Mouse (Mus musculus) stomach, postnatal 0 days (tissue): ENCODE results near the gene Olfr298. TPM values are rescaled to one million over a fixed set of nuclear protein-coding genes. Genes with fewer than 3 reads are reported as not detected.

Experiments
- ATAC-seq: fragments of 200-750 bp; cut with Nextera tagmentation; 2 replicates; pipeline ENCODE4 v1.8.0; 2017; ENCODE audit not compliant: low FRiP score, low TSS enrichment
- DNase-seq: peaks from one replicate; pipeline ENCODE4 v3.0.0-alpha.2; 2016; ENCODE audit warnings: low spot score
- H3K27ac ChIP-seq: fragments of 300-500 bp; sonication (generic); replicated peaks from 2 replicates; pipeline ENCODE4 v1.5.1; 2014; ENCODE audit warnings: mild to moderate bottlenecking, control low read depth
- H3K27me3 ChIP-seq: fragments of 300-500 bp; sonication (generic); 2 replicates; pipeline ENCODE4 v1.6.1; 2014; ENCODE audit warnings: low read length; ENCODE audit not compliant: control insufficient read depth, insufficient read depth
- H3K36me3 ChIP-seq: fragments of 300-500 bp; sonication (generic); 2 replicates; pipeline ENCODE4 v1.6.1; 2014; ENCODE audit warnings: low read length, mixed read lengths; ENCODE audit not compliant: control insufficient read depth, insufficient read depth
- H3K4me1 ChIP-seq: fragments of 300-500 bp; sonication (generic); replicated peaks from 2 replicates; pipeline ENCODE4 v1.6.1; 2014; ENCODE audit warnings: antibody characterized with exemption; ENCODE audit not compliant: control insufficient read depth, insufficient read depth
- H3K4me2 ChIP-seq: fragments of 300-500 bp; sonication (generic); replicated peaks from 2 replicates; pipeline ENCODE4 v1.6.1; 2014; ENCODE audit warnings: low read depth, mild to moderate bottlenecking, control low read depth, moderate library complexity
- H3K4me3 ChIP-seq: fragments of 300-500 bp; sonication (generic); 2 replicates; pipeline ENCODE4 v1.5.1; 2014; ENCODE audit warnings: low read depth, low read length, control low read depth
- H3K9ac ChIP-seq: fragments of 300-500 bp; sonication (generic); 2 replicates; pipeline ENCODE4 v1.6.1; 2014; ENCODE audit warnings: mild to moderate bottlenecking, low read length, control low read depth, mixed read lengths
- H3K9me3 ChIP-seq: fragments of 300-500 bp; sonication (generic); 2 replicates; pipeline ENCODE4 v1.6.1; 2016; ENCODE audit warnings: low read length; ENCODE audit not compliant: control insufficient read depth
- CTCF ChIP-seq: IDR thresholded peaks from 2 replicates; pipeline ENCODE4 v1.5.1; 2016; ENCODE audit warnings: antibody characterized with exemption, low read depth, mild to moderate bottlenecking, moderate library complexity
- EP300 ChIP-seq: optimal IDR thresholded peaks from 2 replicates; pipeline ENCODE3; 2016; ENCODE audit warnings: antibody characterized with exemption
- WGBS: fragments of 180-500 bp; shearing (Covaris S2); extraction: QIAGEN DNeasy Blood & Tissue Kit; methylation state at CpG from one replicate; pipeline ENCODE4 v1.1.7; 2014; 5-methylcytosine and 5-hydroxymethylcytosine counted together
- polyA plus RNA-seq: library from polyadenylated mRNA; unstranded; fragments of >200 nt; fragmentation: Nextera tagmentation; extraction: Ambion mirVana; gene quantifications from 2 replicates; pipeline ENCODE4 v1.2.1, GENCODE M21; 2015

The Olfr298 gene
- not detected in 2 replicates for polyA plus RNA-seq

DNA sequence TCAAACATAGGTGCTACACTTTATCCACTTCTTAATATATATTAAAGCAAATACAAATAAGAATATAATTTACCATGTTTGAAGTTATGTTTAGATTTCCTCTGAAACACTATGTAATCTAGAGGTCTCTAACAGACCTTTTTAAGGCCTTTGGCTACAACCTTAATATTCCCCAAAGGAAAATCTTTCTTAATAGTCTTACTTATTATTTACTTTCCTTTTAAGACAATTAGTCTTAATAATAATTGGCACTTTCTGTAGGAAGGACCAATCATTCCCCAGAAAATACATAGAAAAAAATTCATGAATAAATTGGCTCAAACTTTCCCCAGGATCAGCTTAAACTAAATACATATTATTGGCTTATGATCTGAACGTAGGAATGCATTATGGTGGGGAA is at the start of gene Olfr298:
Olfr298 (minus strand) TSS at position 101 of the 400 bp plus-strand sequence.
- no peak within 1 kb of the TSS for H3K4me3 ChIP-seq
- H3K27me3 ChIP-seq = no peaks in the 10 kb centered on the region
- no peak within 1 kb of the TSS for H3K9ac ChIP-seq
- no peak for ATAC-seq
- H3K36me3 ChIP-seq = no peaks in the 10 kb centered on the region
- WGBS = 78% methylated on average over 1 of the region's 1 CpGs
- no peak within 1 kb of the TSS for H3K4me2 ChIP-seq
- H3K27ac ChIP-seq = no peak within 1 kb of the TSS
- no peak for TF ChIP-seq EP300
- no peak for TF ChIP-seq CTCF
- no peaks in the 10 kb centered on the region for H3K4me1 ChIP-seq
- no peak for DNase-seq
- no peaks in the 10 kb centered on the region; the same call in 1 of the 2 replicates for H3K9me3 ChIP-seq

DNA sequence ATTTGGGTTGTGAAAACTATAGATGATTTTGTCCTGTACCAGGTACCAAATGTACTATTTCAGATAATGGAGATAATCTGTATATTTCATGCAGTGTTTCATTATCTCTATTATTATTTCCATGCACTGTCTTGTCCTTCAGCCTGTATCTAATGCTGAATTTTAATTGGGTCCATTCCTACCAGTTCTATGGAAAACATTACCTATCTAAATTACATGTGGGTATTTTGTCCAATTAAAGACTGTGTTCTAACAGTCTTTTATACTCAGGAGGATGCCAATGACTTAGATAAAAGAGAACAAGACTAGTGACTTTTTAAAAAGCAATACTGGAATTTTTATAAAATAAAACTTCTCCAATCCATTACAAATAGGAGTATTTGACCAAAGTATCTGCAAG is 27.4 kb upstream of the Olfr298 start, which contains the start of gene Olfr297:
Olfr297 (plus strand) TSS at position 301 of the 400 bp plus-strand sequence.
- no peak within 1 kb of the TSS for H3K4me3 ChIP-seq
- no peaks in the 10 kb centered on the region for H3K27me3 ChIP-seq
- no peaks in the 10 kb centered on the region for H3K4me1 ChIP-seq
- H3K9ac ChIP-seq = no peak within 1 kb of the TSS
- H3K9me3 ChIP-seq = no peaks in the 10 kb centered on the region
- no peak within 1 kb of the TSS for H3K27ac ChIP-seq
- TF ChIP-seq EP300 (no peak), CTCF (no peak)
- H3K36me3 ChIP-seq = no peaks in the 10 kb centered on the region
- DNase-seq = no peak
- ATAC-seq = no peak
- no peak within 1 kb of the TSS for H3K4me2 ChIP-seq

DNA sequence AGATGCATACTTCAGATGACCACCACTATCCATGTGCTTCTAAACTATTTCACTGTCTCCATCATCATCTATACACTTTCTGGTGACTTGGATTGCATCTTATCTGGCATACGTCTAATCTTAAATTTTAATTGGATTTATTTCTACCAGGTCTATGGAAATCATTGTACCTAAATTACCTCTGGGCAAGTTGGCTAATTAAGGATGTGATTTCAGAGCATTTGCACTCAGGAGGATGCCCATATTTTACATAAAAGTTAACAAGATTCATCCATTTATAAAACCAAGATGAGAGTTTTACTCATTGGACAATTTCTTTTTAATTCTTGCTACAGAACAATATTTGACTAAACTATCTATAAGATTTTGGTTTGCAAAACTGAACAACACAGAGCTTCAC is 32.7 kb downstream of the Olfr298 start, which contains the start of gene Olfr299:
Olfr299 (plus strand) TSS at position 301 of the 400 bp plus-strand sequence.
- Histone ChIP-seq H3K4me3 (no peak within 1 kb of the TSS), H3K27me3 (no peaks in the 10 kb centered on the region), H3K36me3 (no peaks in the 10 kb centered on the region), H3K4me2 (no peak within 1 kb of the TSS), H3K9ac (no peak within 1 kb of the TSS), H3K4me1 (no peaks in the 10 kb centered on the region), H3K27ac (no peak within 1 kb of the TSS), H3K9me3 (no peaks in the 10 kb centered on the region)
- no peak for DNase-seq
- TF ChIP-seq CTCF (no peak), EP300 (no peak)
- no peak for ATAC-seq
- 78% methylated on average over 1 of the region's 1 CpGs for WGBS

Other genes starting within 250 kb of the Olfr298 start
- 0.02 TPM in 1 of 2 replicates, not detected in the other for gene Vmn2r76, start 246.2 kb downstream of the Olfr298 start, polyA plus RNA-seq
- not detected in 2 replicates for gene Olfr310, start 215.3 kb downstream of the Olfr298 start, polyA plus RNA-seq
- not detected in 2 replicates for gene Olfr309, start 178.8 kb downstream of the Olfr298 start, polyA plus RNA-seq
- 0.06 TPM in 1 of 2 replicates, not detected in the other for gene Olfr308, start 166.9 kb downstream of the Olfr298 start, polyA plus RNA-seq
- 0.02 TPM in 1 of 2 replicates, not detected in the other for gene Olfr307, start 154.9 kb downstream of the Olfr298 start, polyA plus RNA-seq
- gene Olfr305, start 125.6 kb downstream of the Olfr298 start, polyA plus RNA-seq = not detected in 2 replicates
- gene Olfr304, start 105.8 kb downstream of the Olfr298 start, polyA plus RNA-seq = not detected in 2 replicates
- gene Olfr303, start 94.7 kb downstream of the Olfr298 start, polyA plus RNA-seq = not detected in 2 replicates
- gene Olfr301, start 88.6 kb downstream of the Olfr298 start, polyA plus RNA-seq = not detected in 2 replicates
- gene Olfr299, start 32.6 kb downstream of the Olfr298 start, polyA plus RNA-seq = not detected in 2 replicates
- gene Olfr297, start 27.5 kb upstream of the Olfr298 start, polyA plus RNA-seq = not detected in 2 replicates
- not detected in 2 replicates for gene Olfr295, start 91.4 kb upstream of the Olfr298 start, polyA plus RNA-seq
- gene Olfr294, start 124.2 kb upstream of the Olfr298 start, polyA plus RNA-seq = not detected in 2 replicates
- gene Olfr293, start 156.6 kb upstream of the Olfr298 start, polyA plus RNA-seq = not detected in 2 replicates
- gene Olfr292, start 195.8 kb upstream of the Olfr298 start, polyA plus RNA-seq = not detected in 2 replicates